Mouse (Mus musculus): ENCODE measurements at regions not wholly inside any gene's neighbourhood (a gene's known extent, or its start where the extent isn't known, plus 50 kb on each side); places are given as distances from the start of the nearest gene placed in this dataset.

GRCm38 (mm10) chr4:125911541-125912270 lies 112.6 kb upstream of the Csf3r start:
- no peak for TF ChIP-seq CEBPB (IDR thresholded peaks at IDR 0.05; ENCODE audit: insufficient read depth, poor library complexity, severe bottlenecking)
- no peak for TF ChIP-seq MAX (IDR thresholded peaks at IDR 0.05; ENCODE audit: low read depth)
- TF ChIP-seq POLR2A (IDR thresholded peaks at IDR 0.05; ENCODE audit: insufficient read length, low read depth), result no peak
